Mouse (Mus musculus): Measurements from ENCODE around the gene Cdk2ap1.
"Not testable (repeated sequence)": the region's sequence is repeated elsewhere in the genome, so short reads cannot be mapped to it uniquely, and the experiment has no call there.

Cdk2ap1 gene

GRCm38 (mm10) chr5:124362982-124363381, at the start of gene Cdk2ap1:
Gene Cdk2ap1, minus strand, starts transcription at chr5:124363082.
- not testable (repeated sequence) for DNase-seq (ENCODE audit: extremely low read depth, low read depth, low spot score)

- no peak for DNase-seq (ENCODE audit: extremely low read depth, low read depth, low spot score)
These were observed 49.3 kb upstream of the Cdk2ap1 start for GRCm38 (mm10) chr5:124412163-124412562.

GRCm38 (mm10) chr5:124410808-124411207, 47.9 kb upstream of the Cdk2ap1 start:
- DNase-seq (ENCODE audit: extremely low read depth, low read depth, low spot score) = no peak

GRCm38 (mm10) chr5:124393726-124394125, 30.8 kb upstream of the Cdk2ap1 start:
- no peak for DNase-seq (ENCODE audit: extremely low read depth, low read depth, low spot score)

GRCm38 (mm10) chr5:124392412-124392811, 29.5 kb upstream of the Cdk2ap1 start:
- DNase-seq (ENCODE audit: extremely low read depth, low read depth, low spot score) = no peak

GRCm38 (mm10) chr5:124387932-124388331, 25.1 kb upstream of the Cdk2ap1 start:
- no peak for DNase-seq (ENCODE audit: extremely low read depth, low read depth, low spot score)

GRCm38 (mm10) chr5:124380121-124380520, 17.2 kb upstream of the Cdk2ap1 start:
- no peak for DNase-seq (ENCODE audit: extremely low read depth, low read depth, low spot score)

GRCm38 (mm10) chr5:124377149-124377548, 14.3 kb upstream of the Cdk2ap1 start:
- no peak for DNase-seq (ENCODE audit: extremely low read depth, low read depth, low spot score)

- DNase-seq (ENCODE audit: extremely low read depth, low read depth, low spot score) = no peak
These were observed 13.5 kb upstream of the Cdk2ap1 start for GRCm38 (mm10) chr5:124376401-124376800.

GRCm38 (mm10) chr5:124374298-124374697, 11.4 kb upstream of the Cdk2ap1 start:
- DNase-seq (ENCODE audit: extremely low read depth, low read depth, low spot score) = no peak

- no peak for DNase-seq (ENCODE audit: extremely low read depth, low read depth, low spot score)
These were observed 3.8 kb upstream of the Cdk2ap1 start for GRCm38 (mm10) chr5:124366721-124367120.

GRCm38 (mm10) chr5:124365754-124366153, 2.9 kb upstream of the Cdk2ap1 start:
- no peak for DNase-seq (ENCODE audit: extremely low read depth, low read depth, low spot score)

GRCm38 (mm10) chr5:124364173-124364918, 1.5 kb upstream of the Cdk2ap1 start:
- no peak for DNase-seq (ENCODE audit: extremely low read depth, low read depth, low spot score)

GRCm38 (mm10) chr5:124359641-124360040, 3.2 kb downstream of the Cdk2ap1 start:
- no peak for DNase-seq (ENCODE audit: extremely low read depth, low read depth, low spot score)

- DNase-seq (ENCODE audit: extremely low read depth, low read depth, low spot score) = no peak
These were observed 6.2 kb downstream of the Cdk2ap1 start for GRCm38 (mm10) chr5:124356695-124357094.

- no peak for DNase-seq (ENCODE audit: extremely low read depth, low read depth, low spot score)
These were observed 7.4 kb downstream of the Cdk2ap1 start for GRCm38 (mm10) chr5:124355425-124355959.

GRCm38 (mm10) chr5:124354574-124355424, 8.1 kb downstream of the Cdk2ap1 start:
- no peak for DNase-seq (ENCODE audit: extremely low read depth, low read depth, low spot score)

- DNase-seq (ENCODE audit: extremely low read depth, low read depth, low spot score) = no peak
These were observed 8.9 kb downstream of the Cdk2ap1 start for GRCm38 (mm10) chr5:124353726-124354547.

- no peak for DNase-seq (ENCODE audit: extremely low read depth, low read depth, low spot score)
These were observed 9.7 kb downstream of the Cdk2ap1 start for GRCm38 (mm10) chr5:124353011-124353725.
